Mouse (Mus musculus): ENCODE results near the gene Plxnc1.

- TF ChIP-seq CTCF (conservative IDR thresholded peaks at IDR 0.05; ENCODE audit: low read length) (no peak), NANOG (IDR thresholded peaks at IDR 0.05; ENCODE audit: borderline replicate concordance, low read length) (no peak)
These were observed 12.4 kb downstream of the Plxnc1 start for GRCm38 (mm10) chr10:94931961-94932832.

Data from E14TG2a.4 (cell line).